Comparison of ENCODE assay signal across 26 mouse cellular contexts in genomic region chr19:20403740-20404139, GRCm38 (mm10).
"Had no signal": no experiment of that assay in that cellular context is flagged by ENCODE, and none has a peak within 500 bp of the region (broad histone marks: within the 10 kb centered on the region; RNA-seq: fewer than 3 reads in every experiment).

No protein-coding gene starts in this region.

- H3K4me2 ChIP-seq: heart, embryonic 12.5 days; hindbrain, embryonic 12.5 days; hindbrain, embryonic 14.5 days; intestine, embryonic 15.5 days; limb, embryonic 12.5 days; liver, embryonic 11.5 days; liver, embryonic 13.5 days had no signal

- H3K27ac ChIP-seq: heart, embryonic 10.5 days; hindbrain, embryonic 10.5 days; hindbrain, embryonic 12.5 days; hindbrain, embryonic 14.5 days; intestine, embryonic 15.5 days; layer of hippocampus, adult 2 months; left cerebral cortex, adult 2 months; limb, embryonic 10.5 days; limb, embryonic 12.5 days; liver, embryonic 13.5 days had no signal

- ATAC-seq: hindbrain, embryonic 16.5 days; inflammation-experienced regulatory T-cells, adult 6 months; intestine, embryonic 15.5 days; intestine, postnatal 0 days had no signal

- H3K9ac ChIP-seq: heart, embryonic 12.5 days; hindbrain, embryonic 12.5 days; hindbrain, embryonic 14.5 days; intestine, embryonic 15.5 days; limb, embryonic 12.5 days; liver, embryonic 13.5 days had no signal

- H3K4me1 ChIP-seq: heart, embryonic 10.5 days; heart, embryonic 12.5 days; hindbrain, embryonic 10.5 days; hindbrain, embryonic 12.5 days; intestine, embryonic 15.5 days; limb, embryonic 10.5 days; limb, embryonic 12.5 days; liver, embryonic 13.5 days had no signal

- H3K36me3 ChIP-seq: heart, embryonic 10.5 days; heart, embryonic 12.5 days; hindbrain, embryonic 10.5 days; hindbrain, embryonic 12.5 days; intestine, embryonic 15.5 days; limb, embryonic 10.5 days; limb, embryonic 12.5 days; liver, embryonic 13.5 days had no signal

- H3K27me3 ChIP-seq: heart, embryonic 12.5 days; hindbrain, embryonic 12.5 days; intestine, embryonic 15.5 days; limb, embryonic 12.5 days; liver, embryonic 13.5 days had no signal

- DNase-seq: gastrocnemius, postnatal 14 days; gastrocnemius, postnatal 36 days; heart, adult 18-20 months; heart, postnatal 10 days; heart, postnatal 4 days; kidney, adult 18-20 months; kidney, adult 8-10 months; kidney, postnatal 10 days; kidney, postnatal 25 days; kidney, postnatal 4 days; liver; liver, embryonic 13.5 days had no signal

- H3K9me3 ChIP-seq: heart, embryonic 10.5 days; heart, embryonic 12.5 days; hindbrain, embryonic 10.5 days; hindbrain, embryonic 12.5 days; intestine, embryonic 15.5 days; limb, embryonic 10.5 days; limb, embryonic 12.5 days; liver, embryonic 13.5 days had no signal

- H3K4me3 ChIP-seq: heart, embryonic 10.5 days; heart, embryonic 12.5 days; hindbrain, embryonic 10.5 days; hindbrain, embryonic 12.5 days; intestine, embryonic 15.5 days; layer of hippocampus, adult 2 months; left cerebral cortex, adult 2 months; limb, embryonic 10.5 days; limb, embryonic 12.5 days; liver, embryonic 13.5 days had no signal
